Mouse (Mus musculus) cerebellum, adult 2 months (tissue): Measurements from ENCODE around the gene Cdkl5. TPM values are rescaled to one million over a fixed set of nuclear protein-coding genes. Genes with fewer than 3 reads are reported as not detected.

Experiments used
- DNase-seq, 2 experiments: peaks; one replicate each; pipeline ENCODE4 v3.0.0; 2021
- H3K27ac ChIP-seq: fragments of 200-500 bp; 2 replicates; pipeline ENCODE4 v1.5.1; 2012; ENCODE audit warnings: low read length, control low read depth, inconsistent platforms; ENCODE audit not compliant: insufficient read depth
- H3K27me3 ChIP-seq: fragments of 200-500 bp; 2 replicates; pipeline ENCODE4 v1.6.1; 2012; ENCODE audit warnings: inconsistent platforms, mild to moderate bottlenecking, low read length, moderate library complexity; ENCODE audit not compliant: control insufficient read depth, insufficient read depth
- H3K4me1 ChIP-seq: fragments of 200-500 bp; 2 replicates; pipeline ENCODE4 v1.6.1; 2011; ENCODE audit warnings: low read length; ENCODE audit not compliant: control insufficient read depth, insufficient read depth
- H3K4me3 ChIP-seq: fragments of 200-500 bp; replicated peaks from 2 replicates; pipeline ENCODE3; 2011; ENCODE audit warnings: mild to moderate bottlenecking, low read depth, low read length, control low read depth; ENCODE audit not compliant: insufficient read depth
- CTCF ChIP-seq: fragments of 200-500 bp; IDR thresholded peaks from 2 replicates; pipeline ENCODE4 v1.5.1; 2011; ENCODE audit warnings: low read depth, mild to moderate bottlenecking, control low read depth, low read length, moderate library complexity, borderline replicate concordance; ENCODE audit not compliant: insufficient read depth
- POLR2A ChIP-seq: fragments of 200-500 bp; IDR thresholded peaks from 2 replicates; pipeline ENCODE4 v1.6.1; 2011; ENCODE audit warnings: low read length, control low read depth, borderline replicate concordance; ENCODE audit not compliant: insufficient read depth
- WGBS: fragments of 180-500 bp; shearing (Covaris S2); methylation state at CpG from one replicate; pipeline ENCODE4 v1.1.7; 2018; 5-methylcytosine and 5-hydroxymethylcytosine counted together
- polyA plus RNA-seq: library from polyadenylated mRNA; depleted of rRNA; stranded (reverse); fragments of >200 nt; gene quantifications from 2 replicates; pipeline ENCODE4 v1.2.3, GENCODE M21; 2012; rRNA removed

Cdkl5 gene
- polyA plus RNA-seq: 13.5 and 15.7 TPM in 2 replicates

GRCm38 (mm10) chrX:160994543-160995121 lies at the start of gene Cdkl5:
TSS of gene Cdkl5 (minus strand) at chrX:160994704.
- Histone ChIP-seq H3K27ac (peak within 1 kb of the TSS; percentile 54), H3K4me1 (0 out of 2 replicates have a peak, but pooled peaks cover 2% of the 10 kb centered on the region), H3K4me3 (peak within 1 kb of the TSS; percentile 92), H3K27me3 (no peaks in the 10 kb centered on the region)
- 7% methylated on average over 53 of the region's 53 CpGs for WGBS
- TF ChIP-seq POLR2A: peak; percentile 82
- peak; percentile 30; the same call in 1 of the 2 replicates for TF ChIP-seq CTCF
- DNase-seq: peak; percentile 96 to 97

GRCm38 (mm10) chrX:161033235-161033803 lies 38.8 kb upstream of the Cdkl5 start:
- H3K4me1 ChIP-seq: no peaks in the 10 kb centered on the region
- 36% methylated on average over 3 of the region's 3 CpGs for WGBS
- no peak overlapping the region for H3K27ac ChIP-seq
- no peak overlapping the region for H3K4me3 ChIP-seq
- peak; percentile 65; the same call in 1 of the 2 replicates for TF ChIP-seq CTCF
- no peak for TF ChIP-seq POLR2A
- peak; percentile 32 to 38 for DNase-seq
- no peaks in the 10 kb centered on the region for H3K27me3 ChIP-seq

- Histone ChIP-seq H3K4me3 (no peak overlapping the region), H3K27ac (no peak overlapping the region), H3K4me1 (no peaks in the 10 kb centered on the region), H3K27me3 (no peaks in the 10 kb centered on the region)
- WGBS: 63% methylated on average over 2 of the region's 2 CpGs
- no peak for DNase-seq
- TF ChIP-seq CTCF (no peak), POLR2A (no peak)
Observed at GRCm38 (mm10) chrX:161032423-161032822, 37.9 kb upstream of the Cdkl5 start.

- H3K27me3 ChIP-seq: no peaks in the 10 kb centered on the region
- no peaks in the 10 kb centered on the region for H3K4me1 ChIP-seq
- no peak overlapping the region for H3K27ac ChIP-seq
- peak in 1 of 2 experiments; percentile 24 for DNase-seq
- no peak for TF ChIP-seq POLR2A
- TF ChIP-seq CTCF: no peak
- H3K4me3 ChIP-seq: no peak overlapping the region
Observed at GRCm38 (mm10) chrX:161030233-161030632, 35.7 kb upstream of the Cdkl5 start.

GRCm38 (mm10) chrX:161024475-161024874 lies 30.0 kb upstream of the Cdkl5 start:
- Histone ChIP-seq H3K4me3 (no peak overlapping the region), H3K27me3 (no peaks in the 10 kb centered on the region), H3K27ac (no peak overlapping the region), H3K4me1 (no peaks in the 10 kb centered on the region)
- 66% methylated on average over 2 of the region's 2 CpGs for WGBS
- DNase-seq: no peak
- TF ChIP-seq CTCF: no peak
- no peak for TF ChIP-seq POLR2A

GRCm38 (mm10) chrX:161021548-161021947 lies 27.0 kb upstream of the Cdkl5 start:
- Histone ChIP-seq H3K27ac (no peak overlapping the region), H3K27me3 (no peaks in the 10 kb centered on the region), H3K4me1 (no peaks in the 10 kb centered on the region), H3K4me3 (no peak overlapping the region)
- WGBS: 84% methylated on average over 7 of the region's 7 CpGs
- no peak for DNase-seq
- no peak for TF ChIP-seq CTCF
- no peak for TF ChIP-seq POLR2A

- no peaks in the 10 kb centered on the region for H3K27me3 ChIP-seq
- 68% methylated on average over 1 of the region's 1 CpGs for WGBS
- TF ChIP-seq POLR2A: no peak
- no peak for TF ChIP-seq CTCF
- H3K4me1 ChIP-seq: no peaks in the 10 kb centered on the region
- H3K4me3 ChIP-seq: no peak overlapping the region
- DNase-seq: no peak
- no peak overlapping the region for H3K27ac ChIP-seq
Observed at GRCm38 (mm10) chrX:161018179-161018578, 23.7 kb upstream of the Cdkl5 start.

- no peak for DNase-seq
- Histone ChIP-seq H3K4me1 (no peaks in the 10 kb centered on the region), H3K27ac (no peak overlapping the region), H3K27me3 (no peaks in the 10 kb centered on the region), H3K4me3 (no peak overlapping the region)
- TF ChIP-seq CTCF (no peak), POLR2A (no peak)
- 65% methylated on average over 1 of the region's 1 CpGs for WGBS
Observed at GRCm38 (mm10) chrX:161006272-161006671, 11.8 kb upstream of the Cdkl5 start.
